Mouse (Mus musculus) olfactory bulb, adult 2 months (tissue): Measurements from ENCODE around the gene Ing1.

Source experiments
- CTCF ChIP-seq: fragments of 200-500 bp; IDR thresholded peaks from 2 replicates; pipeline ENCODE4 v1.5.1; 2012; ENCODE audit warnings: low read depth, mild to moderate bottlenecking, low read length, moderate library complexity; ENCODE audit not compliant: insufficient read depth
- POLR2A ChIP-seq: fragments of 200-500 bp; IDR thresholded peaks from 2 replicates; pipeline ENCODE4 v1.6.1; 2012; ENCODE audit warnings: mild to moderate bottlenecking, low read depth, low read length, moderate library complexity; ENCODE audit not compliant: insufficient read depth

DNA sequence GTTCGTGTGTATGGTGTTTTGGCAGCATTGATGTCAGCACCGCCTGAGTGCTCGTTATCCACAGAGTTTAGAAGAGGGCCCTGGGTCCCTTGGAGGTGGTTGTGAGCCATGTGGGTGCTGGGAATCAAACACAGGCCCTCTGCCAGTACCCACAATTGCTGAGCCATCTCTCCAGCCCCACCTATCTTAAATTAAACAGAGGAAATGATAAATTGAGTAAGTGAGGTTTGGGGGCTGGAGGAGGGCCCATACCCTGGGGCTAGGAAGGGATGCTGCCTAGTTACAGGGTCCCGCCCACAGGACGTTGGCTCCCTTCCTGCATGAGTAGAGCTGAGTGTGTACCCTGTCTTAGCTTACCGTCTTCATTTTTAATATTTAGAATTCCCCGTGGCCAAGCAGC lies 9.3 kb downstream of the Ing1 start:
- no peak for TF ChIP-seq CTCF
- no peak for TF ChIP-seq POLR2A
